Mouse (Mus musculus): ENCODE results near the gene Chmp3. TPM values are rescaled to one million over a fixed set of nuclear protein-coding genes. Genes with fewer than 3 reads are reported as not detected.
A peak's percentile ranks its signal among the peaks of the same experiment; 100 is the strongest.

The Chmp3 gene
- total RNA-seq (2021) = 109 and 133 TPM in 2 replicates
- long read RNA-seq, transcript Chmp3-201 (6 exons, 2,654 nt) = major isoform, 108 of 146 reads
- long read RNA-seq, partial matches to known transcripts = 7 of 146 reads
- long read RNA-seq, other reads (novel, unspliced or antisense) = 29 of 146 reads

GRCm38 (mm10) chr6:71543686-71544499, at the start of gene Chmp3:
Gene Chmp3, plus strand, starts transcription at chr6:71543797.
- peak; percentile 97 for DNase-seq

- peak; percentile 67 for DNase-seq
Measured at GRCm38 (mm10) chr6:71494341-71495020, 49.1 kb upstream of the Chmp3 start.

GRCm38 (mm10) chr6:71500575-71500974, 43.0 kb upstream of the Chmp3 start:
- DNase-seq = no peak

- DNase-seq = no peak
Measured at GRCm38 (mm10) chr6:71503001-71503400, 40.6 kb upstream of the Chmp3 start.

GRCm38 (mm10) chr6:71503670-71504069, 39.9 kb upstream of the Chmp3 start:
- DNase-seq = no peak

- DNase-seq = no peak
Measured at GRCm38 (mm10) chr6:71504091-71504490, 39.5 kb upstream of the Chmp3 start.

GRCm38 (mm10) chr6:71505671-71506070, 37.9 kb upstream of the Chmp3 start:
- DNase-seq = no peak

GRCm38 (mm10) chr6:71519476-71519875, 24.1 kb upstream of the Chmp3 start:
- no peak for DNase-seq

GRCm38 (mm10) chr6:71525556-71525955, 18.0 kb upstream of the Chmp3 start:
- DNase-seq = no peak

GRCm38 (mm10) chr6:71527056-71527455, 16.5 kb upstream of the Chmp3 start:
- no peak for DNase-seq

GRCm38 (mm10) chr6:71527826-71528225, 15.8 kb upstream of the Chmp3 start:
- DNase-seq = no peak

GRCm38 (mm10) chr6:71530176-71530575, 13.4 kb upstream of the Chmp3 start:
- no peak for DNase-seq

- DNase-seq = no peak
Measured at GRCm38 (mm10) chr6:71537286-71537685, 6.3 kb upstream of the Chmp3 start.

- DNase-seq = peak; percentile 41
Measured at GRCm38 (mm10) chr6:71555507-71555951, 11.9 kb downstream of the Chmp3 start.

- DNase-seq = no peak
Measured at GRCm38 (mm10) chr6:71556826-71557225, 13.2 kb downstream of the Chmp3 start.

GRCm38 (mm10) chr6:71568616-71569015, 25.0 kb downstream of the Chmp3 start:
- DNase-seq = no peak

- peak; percentile 10 for DNase-seq
Measured at GRCm38 (mm10) chr6:71569025-71569424, 25.4 kb downstream of the Chmp3 start.

GRCm38 (mm10) chr6:71575359-71575758, 31.8 kb downstream of the Chmp3 start:
- DNase-seq = no peak

GRCm38 (mm10) chr6:71579478-71579877, 35.9 kb downstream of the Chmp3 start:
- no peak for DNase-seq

- no peak for DNase-seq
Measured at GRCm38 (mm10) chr6:71583198-71583597, 39.6 kb downstream of the Chmp3 start.

GRCm38 (mm10) chr6:71589401-71589800, 45.8 kb downstream of the Chmp3 start:
- DNase-seq = no peak

GRCm38 (mm10) chr6:71590154-71590553, 46.6 kb downstream of the Chmp3 start:
- DNase-seq = peak; percentile 7

- no peak for DNase-seq
Measured at GRCm38 (mm10) chr6:71607756-71608155, 64.2 kb downstream of the Chmp3 start.

All from adrenal gland, postnatal 25 days (tissue).